Mouse (Mus musculus) embryonic fibroblast, embryonic 13.5 days (primary cell): ENCODE results near the gene Vwf. TPM values are rescaled to one million over a fixed set of nuclear protein-coding genes. Genes with fewer than 3 reads are reported as not detected.
A peak's percentile ranks its signal among the peaks of the same experiment; 100 is the strongest.

Experiments
- H3K27ac ChIP-seq: 2 replicates; pipeline ENCODE4 v1.5.1; 2012; ENCODE audit warnings: low read length, control low read depth, inconsistent platforms; ENCODE audit not compliant: insufficient read depth
- H3K4me1 ChIP-seq: 2 replicates; pipeline ENCODE4 v1.6.1; 2011; ENCODE audit warnings: low read length; ENCODE audit not compliant: control insufficient read depth, insufficient read depth
- H3K4me3 ChIP-seq: 2 replicates; pipeline ENCODE4 v1.5.1; 2011; ENCODE audit warnings: mild to moderate bottlenecking, control low read depth, low read length; ENCODE audit not compliant: insufficient read depth
- CTCF ChIP-seq: IDR thresholded peaks from 2 replicates; pipeline ENCODE4 v1.5.1; 2011; ENCODE audit warnings: mild to moderate bottlenecking, control low read depth, low read length, moderate library complexity, borderline replicate concordance; ENCODE audit not compliant: insufficient read depth
- POLR2A ChIP-seq: IDR thresholded peaks from 2 replicates; pipeline ENCODE4 v1.6.1; 2011; ENCODE audit warnings: low read depth, mild to moderate bottlenecking, control low read depth, low read length, moderate library complexity
- polyA plus RNA-seq: library from polyadenylated mRNA; stranded (reverse); fragments of >200 nt; gene quantifications from 2 replicates; pipeline ENCODE4 v1.2.4, GENCODE M21; 2011; ENCODE audit warnings: low read depth; ENCODE audit not compliant: missing spikeins, insufficient read length

Vwf gene
- polyA plus RNA-seq, 1 experiment, result not detected

GRCm38 (mm10) chr6:125602354-125602753, 55.8 kb downstream of the Vwf start:
- Histone ChIP-seq H3K4me3 (no peak overlapping the region), H3K27ac (no peak overlapping the region), H3K4me1 (no peaks in the 10 kb centered on the region)
- TF ChIP-seq CTCF (no peak), POLR2A (no peak)

DNA sequence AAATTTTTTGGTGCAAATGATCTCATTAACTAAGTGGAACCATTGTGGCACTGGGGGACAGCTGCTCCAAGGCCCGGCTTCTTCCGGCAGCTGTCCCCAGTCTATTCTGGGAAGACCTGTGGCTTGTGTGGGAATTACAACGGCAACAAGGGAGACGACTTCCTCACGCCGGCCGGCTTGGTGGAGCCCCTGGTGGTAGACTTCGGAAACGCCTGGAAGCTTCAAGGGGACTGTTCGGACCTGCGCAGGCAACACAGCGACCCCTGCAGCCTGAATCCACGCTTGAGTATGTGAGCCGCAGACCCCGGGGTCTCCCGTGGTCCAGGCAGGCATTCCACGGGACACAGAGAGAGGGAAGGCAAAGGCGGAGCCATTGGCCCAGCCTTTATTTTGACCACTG, 56.7 kb downstream of the Vwf start:
- Histone ChIP-seq H3K4me1 (no peaks in the 10 kb centered on the region), H3K4me3 (no peak overlapping the region), H3K27ac (no peak overlapping the region)
- TF ChIP-seq CTCF (peak; percentile 63), POLR2A (no peak)

- H3K4me1 ChIP-seq, result no peaks in the 10 kb centered on the region
- no peak overlapping the region for H3K27ac ChIP-seq
- no peak overlapping the region for H3K4me3 ChIP-seq
- no peak for TF ChIP-seq POLR2A
- TF ChIP-seq CTCF, result no peak
Measured at GRCm38 (mm10) chr6:125603678-125604462, 57.3 kb downstream of the Vwf start.

DNA sequence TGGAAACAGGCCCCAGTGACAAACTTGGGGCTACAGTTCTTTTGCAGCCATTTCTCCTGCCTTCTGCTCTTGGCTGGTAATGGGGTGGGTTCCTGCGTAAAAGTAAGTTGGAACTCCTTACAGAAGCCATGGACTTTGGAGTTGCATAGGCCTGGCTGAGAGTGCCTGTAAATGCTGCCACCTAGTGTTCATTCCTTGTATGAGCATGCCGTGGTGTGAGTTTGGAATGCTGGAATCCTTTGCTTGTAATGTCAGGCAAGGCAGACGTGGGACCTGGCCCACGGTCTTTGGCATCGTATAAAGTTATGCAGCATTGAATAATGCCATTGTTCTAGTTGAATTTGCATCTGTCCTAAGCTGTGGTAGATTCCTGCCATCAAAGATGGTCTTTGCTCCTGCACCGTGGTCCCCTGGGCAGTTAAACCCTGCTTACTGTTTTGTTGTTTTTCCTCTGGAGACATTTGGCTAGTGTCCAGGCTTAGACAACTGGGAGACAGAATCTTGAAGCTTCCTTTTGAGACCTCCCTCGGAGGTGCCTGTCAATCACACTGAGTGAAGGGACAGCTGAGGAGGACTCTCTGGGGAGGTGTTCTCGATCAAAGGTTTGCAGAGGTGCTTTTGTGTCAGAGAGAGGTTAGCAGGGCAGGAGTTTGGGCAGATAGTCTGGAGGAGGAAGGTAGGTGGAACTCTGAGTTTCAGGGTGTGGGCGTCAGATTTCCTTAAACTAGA, 58.1 kb downstream of the Vwf start:
- TF ChIP-seq CTCF, result peak; percentile 66; the same call in 1 of the 2 replicates
- no peak for TF ChIP-seq POLR2A
- no peak overlapping the region for H3K27ac ChIP-seq
- H3K4me3 ChIP-seq, result no peak overlapping the region
- no peaks in the 10 kb centered on the region for H3K4me1 ChIP-seq

DNA sequence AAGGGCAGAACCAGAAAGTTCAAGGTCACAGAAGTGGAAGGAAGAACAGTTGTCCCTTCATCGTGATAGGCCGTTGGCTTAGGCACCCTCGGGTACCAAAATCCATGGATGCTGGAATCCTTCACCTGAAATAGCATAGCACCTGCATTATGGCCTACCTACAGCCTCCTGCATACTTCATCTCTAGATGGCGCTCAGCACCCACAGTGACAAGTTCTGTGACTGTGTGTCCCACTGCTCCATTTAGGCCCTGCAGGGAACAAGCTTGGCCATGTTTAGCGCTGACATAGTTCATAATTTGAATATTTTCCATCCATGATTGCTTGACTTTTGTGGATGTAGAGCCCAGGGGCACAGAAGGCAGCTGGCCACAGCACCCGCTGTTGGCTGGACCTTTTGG, 62.5 kb downstream of the Vwf start:
- TF ChIP-seq POLR2A, result no peak
- no peak for TF ChIP-seq CTCF
- no peak overlapping the region for H3K4me3 ChIP-seq
- no peak overlapping the region for H3K27ac ChIP-seq

DNA sequence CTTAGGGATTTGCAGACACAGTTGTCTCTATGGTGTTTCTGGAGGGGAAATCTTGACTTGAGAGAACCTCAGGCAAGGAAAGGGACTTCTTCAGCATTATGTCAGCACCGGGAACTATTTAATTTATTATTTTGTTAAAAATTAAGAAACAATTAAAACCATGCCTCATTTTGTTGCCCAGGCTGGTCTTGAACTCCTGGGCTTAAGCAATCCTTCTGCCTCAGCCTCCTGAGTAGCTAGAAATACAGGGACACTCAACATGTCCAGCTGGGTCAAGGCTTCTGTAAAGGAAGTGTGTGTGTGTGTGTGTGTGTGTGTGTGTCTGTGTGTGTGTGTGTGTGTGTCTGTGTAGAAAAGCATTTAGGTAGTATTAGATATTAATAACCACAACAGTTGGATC, 71.3 kb downstream of the Vwf start:
- no peak overlapping the region for H3K27ac ChIP-seq
- no peak overlapping the region for H3K4me3 ChIP-seq
- H3K4me1 ChIP-seq, result no peaks in the 10 kb centered on the region
- no peak for TF ChIP-seq POLR2A
- no peak for TF ChIP-seq CTCF

More for the DNA sequence above, 62.5 kb downstream of the Vwf start:
- no peaks in the 10 kb centered on the region for H3K4me1 ChIP-seq

GRCm38 (mm10) chr6:125620764-125621163, 74.2 kb downstream of the Vwf start:
- TF ChIP-seq CTCF, result peak; percentile 76; the same call in 1 of the 2 replicates
- no peak for TF ChIP-seq POLR2A
- Histone ChIP-seq H3K4me3 (no peak overlapping the region), H3K27ac (no peak overlapping the region), H3K4me1 (no peaks in the 10 kb centered on the region)

- TF ChIP-seq CTCF, result 0 out of 2 replicates have a peak, but pooled peaks have one; percentile 1
- no peak for TF ChIP-seq POLR2A
Measured at GRCm38 (mm10) chr6:125622434-125622833, 75.9 kb downstream of the Vwf start.

GRCm38 (mm10) chr6:125640486-125640885, 93.9 kb downstream of the Vwf start:
- no peak for TF ChIP-seq POLR2A
- Histone ChIP-seq H3K4me3 (no peak overlapping the region), H3K27ac (no peak overlapping the region), H3K4me1 (no peaks in the 10 kb centered on the region)

More at GRCm38 (mm10) chr6:125622434-125622833, 75.9 kb downstream of the Vwf start:
- Histone ChIP-seq H3K4me3 (no peak overlapping the region), H3K4me1 (no peaks in the 10 kb centered on the region), H3K27ac (no peak overlapping the region)

- Histone ChIP-seq H3K4me3 (no peak overlapping the region), H3K4me1 (no peaks in the 10 kb centered on the region), H3K27ac (no peak overlapping the region)
- TF ChIP-seq POLR2A, result no peak
- TF ChIP-seq CTCF, result no peak
Measured at GRCm38 (mm10) chr6:125641146-125641545, 94.6 kb downstream of the Vwf start.
